Mouse (Mus musculus): ENCODE results near the gene Ddost.

DNA sequence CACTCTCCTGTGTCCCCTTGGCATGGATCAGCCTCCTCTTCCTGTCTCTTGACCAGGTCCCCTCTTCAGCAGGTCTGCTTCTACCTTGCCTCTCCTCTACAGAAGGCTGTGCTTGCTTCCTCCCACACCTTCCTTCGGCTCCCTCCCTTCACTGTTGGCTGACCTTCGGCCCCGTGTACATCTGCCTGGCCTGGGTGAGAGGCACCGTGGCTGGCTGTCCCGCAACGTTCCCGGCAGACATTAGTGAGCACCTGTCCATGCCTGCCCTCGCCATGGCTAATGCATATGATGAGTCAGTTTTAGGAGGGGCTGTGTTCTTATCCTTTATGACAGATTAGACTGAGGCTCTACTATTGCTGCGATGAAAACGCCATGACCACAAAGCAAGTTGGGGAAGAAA lies 36.7 kb upstream of the Ddost start:
- no peak for TF ChIP-seq CTCF (IDR thresholded peaks at IDR 0.05; ENCODE audit: control insufficient read depth, insufficient read depth, insufficient read length)
- no peak for TF ChIP-seq MYOG (IDR thresholded peaks at IDR 0.05; ENCODE audit: control insufficient read depth, extremely low read depth, insufficient read length)
- TF ChIP-seq MAX (IDR thresholded peaks at IDR 0.05) = no peak
- no peak for TF ChIP-seq FOSL1 (IDR thresholded peaks at IDR 0.05; ENCODE audit: insufficient read depth, low read length, poor library complexity, severe bottlenecking)

Measured in C2C12 (cell line).